Comparison of ENCODE assay signal across 8 mouse cellular contexts in genomic region chr4:107836758-107837157, GRCm38 (mm10). TPM values are rescaled to one million over a fixed set of nuclear protein-coding genes. Genes with fewer than 3 reads are reported as not detected.
DNase-seq lines count a peak whose midpoint lies in the region; ATAC-seq lines count a peak whose summit lies in the region.

No protein-coding gene starts in this region.

- H3K27me3 ChIP-seq in hindbrain, embryonic 14.5 days (ENCODE audit: control insufficient read depth, insufficient read depth, low read length): no peaks in the 10 kb centered on the region
- H3K27me3 ChIP-seq in midbrain, embryonic 11.5 days (ENCODE audit: control insufficient read depth, insufficient read depth, low read length): no peaks in the 10 kb centered on the region
- peaks cover 43% of the 10 kb centered on the region for H3K27me3 ChIP-seq in heart, embryonic 12.5 days (replicated peaks)

- H3K4me2 ChIP-seq in hindbrain, embryonic 14.5 days (replicated peaks): no peak overlapping the region
- H3K4me2 ChIP-seq in midbrain, embryonic 11.5 days: peak overlapping the region; percentile 24; the same call in 1 of the 2 replicates
- H3K4me2 ChIP-seq in heart, embryonic 12.5 days: no peak overlapping the region

- H3K9ac ChIP-seq in hindbrain, embryonic 14.5 days: peak overlapping the region; percentile 53; the same call in 1 of the 2 replicates
- H3K9ac ChIP-seq in midbrain, embryonic 11.5 days (ENCODE audit: low read length): peak overlapping the region; percentile 63; the same call in 1 of the 2 replicates
- H3K9ac ChIP-seq in heart, embryonic 12.5 days: no peak overlapping the region

- no peak overlapping the region for H3K4me3 ChIP-seq in hindbrain, embryonic 14.5 days (replicated peaks; ENCODE audit: low read length)
- H3K4me3 ChIP-seq in midbrain, embryonic 11.5 days (ENCODE audit: low read depth, low read length): no peak overlapping the region
- no peak overlapping the region for H3K4me3 ChIP-seq in heart, embryonic 12.5 days

- no peaks in the 10 kb centered on the region for H3K9me3 ChIP-seq in hindbrain, embryonic 14.5 days (ENCODE audit: control insufficient read depth, low read length)
- H3K9me3 ChIP-seq in midbrain, embryonic 11.5 days (ENCODE audit: control insufficient read depth, low read length): no peaks in the 10 kb centered on the region
- no peaks in the 10 kb centered on the region for H3K9me3 ChIP-seq in heart, embryonic 12.5 days (replicated peaks)

- peak overlapping the region; percentile 92 for H3K27ac ChIP-seq in hindbrain, embryonic 14.5 days
- H3K27ac ChIP-seq in midbrain, embryonic 11.5 days (ENCODE audit: low read depth, low read length): peak overlapping the region; percentile 93
- H3K27ac ChIP-seq in heart, embryonic 12.5 days (ENCODE audit: poor library complexity, severe bottlenecking): no peak overlapping the region

- 16% methylated on average over 5 of the region's 5 CpGs for WGBS in hindbrain, embryonic 14.5 days
- 37% methylated on average over 5 of the region's 5 CpGs for whole genome bisulfite sequencing in midbrain, embryonic 11.5 days
- 79% methylated on average over 5 of the region's 5 CpGs for WGBS in heart, embryonic 12.5 days

- peaks cover 12% of the 10 kb centered on the region; the same call in 1 of the 2 replicates for H3K36me3 ChIP-seq in hindbrain, embryonic 14.5 days (replicated peaks; ENCODE audit: control insufficient read depth, insufficient read depth)
- H3K36me3 ChIP-seq in midbrain, embryonic 11.5 days (ENCODE audit: control insufficient read depth, insufficient read depth, low read length): no peaks in the 10 kb centered on the region
- no peaks in the 10 kb centered on the region for H3K36me3 ChIP-seq in heart, embryonic 12.5 days

- peaks cover 73% of the 10 kb centered on the region for H3K4me1 ChIP-seq in hindbrain, embryonic 14.5 days (replicated peaks; ENCODE audit: control insufficient read depth, insufficient read depth, low read length)
- peaks cover 54% of the 10 kb centered on the region for H3K4me1 ChIP-seq in midbrain, embryonic 11.5 days (ENCODE audit: control insufficient read depth, insufficient read depth, low read length)
- no peaks in the 10 kb centered on the region for H3K4me1 ChIP-seq in heart, embryonic 12.5 days (replicated peaks)

- no peak for DNase-seq in frontal cortex, postnatal 25 days (ENCODE audit: low spot score in 2 of 2)
- peak; percentile 96 for DNase-seq in cerebellum, postnatal 10 days
- DNase-seq in hindbrain, embryonic 14.5 days (ENCODE audit: low spot score): peak; percentile 91
- DNase-seq in midbrain, embryonic 11.5 days (ENCODE audit: low spot score, missing footprints): peak; percentile 90
- no peak for DNase-seq in spleen, postnatal 36 days (ENCODE audit: low spot score in 2 of 2)
- DNase-seq in c-Kit-positive CD71-positive TER-119-positive erythroid progenitor cells, embryonic 14.5 days (ENCODE audit: low spot score): no peak

- peak; percentile 68 for ATAC-seq in frontal cortex, adult (ENCODE audit: low TSS enrichment)
- 0 out of 2 replicates have a peak, but pooled peaks have one; percentile 31 for ATAC-seq in hindbrain, embryonic 14.5 days (ENCODE audit: low FRiP score)
- ATAC-seq in midbrain, embryonic 11.5 days (ENCODE audit: low FRiP score): peak; percentile 52
- ATAC-seq in heart, embryonic 12.5 days (ENCODE audit: insufficient number of reproducible peaks, low FRiP score): no peak

RNA-seq across cellular contexts. Expression of gene Lrp8, which starts 34.7 kb away (rescaled TPM):
- 62.2 and 69.5 TPM in 2 replicates for polyA plus RNA-seq in hindbrain, embryonic 14.5 days (2014; fragmentation: Nextera tagmentation; extraction: Ambion mirVana)
- 21.3 and 21.4 TPM in 2 replicates for polyA plus RNA-seq in midbrain, embryonic 11.5 days (2014; fragmentation: Nextera tagmentation; extraction: Ambion mirVana)
- polyA plus RNA-seq in heart, embryonic 12.5 days (2016; fragmentation: Nextera tagmentation; extraction: Ambion mirVana): 1.9 and 2.4 TPM in 2 replicates

RNA-seq across cellular contexts. Expression of gene Magoh, which starts 42.8 kb away (rescaled TPM):
- 109 and 115 TPM in 2 replicates for polyA plus RNA-seq in hindbrain, embryonic 14.5 days (2014; fragmentation: Nextera tagmentation; extraction: Ambion mirVana)
- 268 and 272 TPM in 2 replicates for polyA plus RNA-seq in midbrain, embryonic 11.5 days (2014; fragmentation: Nextera tagmentation; extraction: Ambion mirVana)
- polyA plus RNA-seq in heart, embryonic 12.5 days (2016; fragmentation: Nextera tagmentation; extraction: Ambion mirVana): 106 and 114 TPM in 2 replicates

RNA-seq across cellular contexts. Expression of gene 0610037L13Rik, which starts 52.9 kb away (rescaled TPM):
- 96.5 and 97.5 TPM in 2 replicates for polyA plus RNA-seq in hindbrain, embryonic 14.5 days (2014; fragmentation: Nextera tagmentation; extraction: Ambion mirVana)
- polyA plus RNA-seq in midbrain, embryonic 11.5 days (2014; fragmentation: Nextera tagmentation; extraction: Ambion mirVana): 130 and 134 TPM in 2 replicates
- polyA plus RNA-seq in heart, embryonic 12.5 days (2016; fragmentation: Nextera tagmentation; extraction: Ambion mirVana): 104 and 105 TPM in 2 replicates

Comparison
In these comparisons a context has a peak if more than half of its experiments do, and no peak if none do; other contexts are left out.
1. DNase-seq: peak in cerebellum, postnatal 10 days (2 of 2), hindbrain, embryonic 14.5 days (single experiment) and midbrain, embryonic 11.5 days (single experiment); none in frontal cortex, postnatal 25 days (0 of 2), spleen, postnatal 36 days (0 of 2) and c-Kit-positive CD71-positive TER-119-positive erythroid progenitor cells, embryonic 14.5 days (single experiment).